In genomic region chr11:70525184-70525678, GRCm38 (mm10) we compare ENCODE assay signal across 8 mouse cellular contexts. TPM values are rescaled to one million over a fixed set of nuclear protein-coding genes. Genes with fewer than 3 reads are reported as not detected.
DNase-seq lines count a peak whose midpoint lies in the region; ATAC-seq lines count a peak whose summit lies in the region.

Gene Psmb6 (plus strand): TSS chr11:70525367.

- peak within 1 kb of the TSS; percentile 66 for H3K9ac ChIP-seq in intestine, embryonic 14.5 days (ENCODE audit: low read length)

- peaks cover 31% of the 10 kb centered on the region for H3K36me3 ChIP-seq in intestine, embryonic 14.5 days (ENCODE audit: control insufficient read depth, insufficient read depth, low read length)

- WGBS in intestine, embryonic 14.5 days: under 1% methylated on average over 25 of the region's 26 CpGs

- peak; percentile 91 for ATAC-seq in intestine, embryonic 14.5 days (replicated peaks; ENCODE audit: low FRiP score, low TSS enrichment, low read depth)

- H3K4me3 ChIP-seq in intestine, embryonic 14.5 days (ENCODE audit: low read depth, low read length): peak within 1 kb of the TSS; percentile 68

- peaks cover 5% of the 10 kb centered on the region for H3K4me1 ChIP-seq in intestine, embryonic 14.5 days (replicated peaks; ENCODE audit: control insufficient read depth, insufficient read depth, low read length)

- no peaks in the 10 kb centered on the region for H3K27me3 ChIP-seq in intestine, embryonic 14.5 days (replicated peaks; ENCODE audit: control insufficient read depth, insufficient read depth, low read length)

- no peak within 1 kb of the TSS for H3K27ac ChIP-seq in intestine, embryonic 14.5 days (ENCODE audit: low read depth)

- H3K9me3 ChIP-seq in intestine, embryonic 14.5 days (ENCODE audit: control insufficient read depth, low read length): no peaks in the 10 kb centered on the region

- intact Hi-C loops in left cerebral cortex, postnatal 14 days (cut with DNase I): no loop called here

- H3K4me2 ChIP-seq in intestine, embryonic 14.5 days (ENCODE audit: low read length): peak within 1 kb of the TSS; percentile 66

- peak; percentile 78 to 83 for DNase-seq in adrenal gland, adult 18-20 months (ENCODE audit: low spot score in 2 of 2)
- peak; percentile 97 for DNase-seq in embryo, embryonic 11 days
- DNase-seq in gastrocnemius, postnatal 25 days: peak; percentile 93
- DNase-seq in intestine, embryonic 14.5 days (ENCODE audit: low spot score): peak; percentile 90
- DNase-seq in left cerebral cortex, postnatal 14 days (ENCODE audit: low spot score in 2 of 2): peak; percentile 94 to 97
- DNase-seq in mesoderm, embryonic 11.5 days (ENCODE audit: low read depth, low spot score): peak; percentile 97
- DNase-seq in right cerebral cortex, postnatal 36 days (ENCODE audit: low spot score in 2 of 2): peak; percentile 89 to 95
- peak; percentile 95 for DNase-seq in yolk sac, embryonic 10.5 days (ENCODE audit: low spot score)

RNA-seq across cellular contexts. Expression of gene Psmb6, which starts in this region (rescaled TPM):
- 100 to 1,000 TPM; 271 to 281 TPM for total RNA-seq in adrenal gland, adult 18-20 months (2021)
- 100 to 1,000 TPM; 242 to 248 TPM for total RNA-seq in gastrocnemius, postnatal 25 days (2021)
- polyA plus RNA-seq in intestine, embryonic 14.5 days (2014; fragmentation: Nextera tagmentation; extraction: Ambion mirVana): 792 and 802 TPM in 2 replicates
- 100 to 1,000 TPM; 181 to 196 TPM for total RNA-seq in left cerebral cortex, postnatal 14 days (2021)
